In genomic region chr2:10372321-10372723, GRCm38 (mm10) we compare ENCODE assay signal across 9 mouse cellular contexts. TPM values are rescaled to one million over a fixed set of nuclear protein-coding genes. Genes with fewer than 3 reads are reported as not detected.
DNase-seq lines count a peak whose midpoint lies in the region; ATAC-seq lines count a peak whose summit lies in the region.
"Had no signal": no experiment of that assay in that cellular context is flagged by ENCODE, and none has a peak within 500 bp of the region (broad histone marks: within the 10 kb centered on the region; RNA-seq: fewer than 3 reads in every experiment).

No protein-coding gene starts in this region.

- ATAC-seq in granulocyte monocyte progenitor cell, adult 5-6 weeks (replicated peaks; ENCODE audit: poor library complexity, severe bottlenecking), result peak; percentile 66
- peak; percentile 77 for ATAC-seq in limb, embryonic 15.5 days (ENCODE audit: insufficient number of reproducible peaks, low FRiP score, low TSS enrichment, low read depth)
- ATAC-seq in midbrain, embryonic 15.5 days (replicated peaks), result peak; percentile 85

- WGBS in limb, embryonic 15.5 days, result 0% methylated on average over 31 of the region's 31 CpGs
- WGBS in midbrain, embryonic 15.5 days, result under 1% methylated on average over 29 of the region's 31 CpGs

- intact Hi-C loops in heart, postnatal 25 days (cut with DNase I), result no loop called here

- H3K9ac ChIP-seq in limb, embryonic 15.5 days, result peak overlapping the region; percentile 37; the same call in 1 of the 2 replicates
- peak overlapping the region; percentile 51 for H3K9ac ChIP-seq in midbrain, embryonic 15.5 days

- peaks cover 63% of the 10 kb centered on the region for H3K27me3 ChIP-seq in limb, embryonic 15.5 days
- H3K27me3 ChIP-seq in midbrain, embryonic 15.5 days (replicated peaks), result peaks cover 46% of the 10 kb centered on the region
- H3K27me3 ChIP-seq: CH12.LX had no signal

- peak overlapping the region; percentile 61 for H3K4me3 ChIP-seq in limb, embryonic 15.5 days
- H3K4me3 ChIP-seq in midbrain, embryonic 15.5 days, result peak overlapping the region; percentile 77

- no peaks in the 10 kb centered on the region for H3K36me3 ChIP-seq in limb, embryonic 15.5 days
- H3K36me3 ChIP-seq in midbrain, embryonic 15.5 days (replicated peaks), result no peaks in the 10 kb centered on the region

- H3K4me1 ChIP-seq in limb, embryonic 15.5 days, result peaks cover 35% of the 10 kb centered on the region
- peaks cover 37% of the 10 kb centered on the region for H3K4me1 ChIP-seq in midbrain, embryonic 15.5 days

- H3K9me3 ChIP-seq in limb, embryonic 15.5 days, result no peaks in the 10 kb centered on the region
- no peaks in the 10 kb centered on the region for H3K9me3 ChIP-seq in midbrain, embryonic 15.5 days

- no peak overlapping the region for H3K27ac ChIP-seq in limb, embryonic 15.5 days
- peak overlapping the region; percentile 55 for H3K27ac ChIP-seq in midbrain, embryonic 15.5 days

- peak overlapping the region; percentile 94 for H3K4me2 ChIP-seq in limb, embryonic 15.5 days
- H3K4me2 ChIP-seq in midbrain, embryonic 15.5 days, result peak overlapping the region; percentile 94

- peak; percentile 93 for DNase-seq in heart, adult 11 months
- no peak for DNase-seq in heart, postnatal 25 days (ENCODE audit: low spot score)
- DNase-seq in embryo, embryonic 9.5 days (ENCODE audit: extremely low spot score), result peak; percentile 79
- DNase-seq in kidney, adult 11 months, result peak; percentile 18
- DNase-seq in spleen, postnatal 4 days (ENCODE audit: low spot score in 2 of 2), result peak; percentile 31 to 68

RNA-seq across cellular contexts. Expression of gene Sfmbt2, which starts 2.0 kb away (rescaled TPM):
- under 1 TPM; 0.53 to 0.55 TPM for total RNA-seq in heart, postnatal 25 days (2021)
- total RNA-seq in granulocyte monocyte progenitor cell, adult 5-6 weeks (2014; fragmentation: Nextera tagmentation), result 1.7 and 2.0 TPM in 2 replicates
- total RNA-seq in granulocyte monocyte progenitor cell, adult 5-6 weeks (2017), result 0.78 and 2.2 TPM in 2 replicates
- polyA plus RNA-seq in limb, embryonic 15.5 days (2015; fragmentation: Nextera tagmentation; extraction: Ambion mirVana), result 1.9 and 2.3 TPM in 2 replicates
- 5.2 and 6.3 TPM in 2 replicates for polyA plus RNA-seq in midbrain, embryonic 15.5 days (2015; fragmentation: Nextera tagmentation; extraction: Ambion mirVana)
- total RNA-seq: CH12.LX had no signal
